Mouse (Mus musculus) E14TG2a.4 (cell line): ENCODE data around the gene Tmem63b.

Experiments
- H3K27me3 ChIP-seq: 2 replicates; pipeline ENCODE4 v1.6.1; 2014; ENCODE audit warnings: low read length, control low read depth; ENCODE audit not compliant: insufficient read depth
- H3K36me3 ChIP-seq: 2 replicates; pipeline ENCODE4 v1.6.1; 2014; ENCODE audit warnings: low read length, control low read depth; ENCODE audit not compliant: insufficient read depth
- H3K4me1 ChIP-seq: replicated peaks from 2 replicates; pipeline ENCODE4 v1.6.1; 2014; ENCODE audit warnings: low read depth, low read length, control low read depth
- H3K4me3 ChIP-seq: replicated peaks from 2 replicates; pipeline ENCODE4 v1.5.1; 2014; ENCODE audit warnings: mild to moderate bottlenecking, low read length
- H3K9me3 ChIP-seq: 2 replicates; pipeline ENCODE4 v1.6.1; 2014; ENCODE audit warnings: low read length, control low read depth
- CTCF ChIP-seq: conservative IDR thresholded peaks from 2 replicates; pipeline ENCODE4 v1.5.1; 2014; ENCODE audit warnings: low read length
- NANOG ChIP-seq: IDR thresholded peaks from 2 replicates; pipeline ENCODE4 v1.6.1; 2014; ENCODE audit warnings: borderline replicate concordance, low read length, mixed read lengths
- POU5F1 ChIP-seq: IDR thresholded peaks from 2 replicates; pipeline ENCODE4 v1.6.1; 2014; ENCODE audit warnings: low read length, borderline replicate concordance

Tmem63b gene

DNA sequence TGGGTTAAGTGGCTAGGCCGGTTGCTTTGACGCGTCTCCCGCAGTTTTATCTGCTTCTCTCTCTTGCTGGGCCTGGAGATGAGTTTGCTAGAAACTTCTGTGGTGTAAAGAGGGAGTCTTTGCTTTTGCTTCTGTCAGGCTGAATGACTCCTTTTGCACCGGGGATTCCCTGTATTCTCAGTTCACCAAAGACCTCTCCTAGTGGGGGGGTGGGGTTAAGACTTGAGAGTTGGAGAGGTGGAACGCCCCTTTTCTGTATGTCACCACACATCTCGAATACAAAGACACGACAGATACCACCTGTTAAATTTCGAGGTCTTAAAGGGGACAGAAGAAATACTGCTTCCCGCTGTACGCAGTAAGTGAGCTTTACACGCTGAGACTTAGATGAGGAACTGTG lies at the start of gene Tmem63b:
TSS of gene Tmem63b (minus strand) at position 190 of the 400 bp plus-strand sequence.
- no peaks in the 10 kb centered on the region for H3K9me3 ChIP-seq
- H3K4me3 ChIP-seq, result peak within 1 kb of the TSS; percentile 93
- H3K4me1 ChIP-seq, result peaks cover 59% of the 10 kb centered on the region
- H3K36me3 ChIP-seq, result peaks cover 4% of the 10 kb centered on the region; the same call in 1 of the 2 replicates
- peaks cover 9% of the 10 kb centered on the region for H3K27me3 ChIP-seq
- TF ChIP-seq POU5F1 (no peak), CTCF (no peak; the same call in 1 of the 2 replicates), NANOG (no peak)

DNA sequence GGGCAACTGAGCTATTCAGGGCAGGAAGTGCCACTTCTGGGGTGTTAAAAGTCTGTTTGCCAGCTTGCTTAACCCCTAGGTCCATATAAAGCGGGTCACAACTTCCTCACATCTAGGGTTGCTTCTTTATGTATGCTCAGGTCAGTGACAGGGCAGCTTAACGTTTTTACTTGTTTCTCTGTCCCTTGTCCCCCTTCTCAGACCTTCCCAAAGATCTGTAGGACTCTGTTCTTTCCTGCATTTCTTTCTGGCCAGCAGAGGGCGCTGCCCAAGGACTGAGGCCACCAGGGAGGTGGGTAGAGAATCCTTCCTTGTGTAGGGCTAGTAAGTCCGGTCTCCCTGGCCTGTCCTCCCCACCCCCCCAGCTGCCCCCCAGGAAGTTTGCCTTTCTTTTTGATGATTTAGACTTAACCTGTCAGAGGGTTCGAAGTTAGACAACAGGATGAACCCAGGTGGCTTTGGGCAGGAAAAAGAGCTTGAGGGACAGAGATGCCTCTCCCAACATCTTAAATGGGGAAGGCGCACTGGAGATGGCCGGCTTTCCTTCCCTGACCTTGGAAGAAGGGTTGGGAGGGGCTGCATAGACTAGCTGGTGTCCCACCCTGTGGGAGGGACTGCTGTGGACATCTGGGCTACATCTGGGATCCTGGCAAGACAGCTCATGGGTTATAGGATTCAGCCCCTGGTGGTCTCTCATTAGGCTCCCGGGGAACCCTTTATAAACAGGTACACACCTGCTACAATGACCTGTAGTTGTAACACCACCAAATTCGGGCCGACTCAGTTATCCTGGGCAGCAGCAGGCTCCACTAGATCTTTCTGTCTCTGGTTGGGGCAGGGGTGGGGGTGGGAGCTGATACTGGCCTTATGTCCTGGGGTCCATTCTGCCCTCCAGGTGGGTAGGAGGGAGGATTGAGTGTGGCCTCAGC lies 48.9 kb upstream of the Tmem63b start:
- Histone ChIP-seq H3K4me3 (peak overlapping the region; percentile 80), H3K9me3 (no peaks in the 10 kb centered on the region), H3K27me3 (peaks cover 18% of the 10 kb centered on the region), H3K4me1 (peaks cover 74% of the 10 kb centered on the region), H3K36me3 (no peaks in the 10 kb centered on the region)
- TF ChIP-seq CTCF (peak; percentile 72), POU5F1 (no peak), NANOG (no peak)

- Histone ChIP-seq H3K36me3 (no peaks in the 10 kb centered on the region), H3K9me3 (no peaks in the 10 kb centered on the region), H3K4me1 (peaks cover 81% of the 10 kb centered on the region), H3K27me3 (peaks cover 20% of the 10 kb centered on the region), H3K4me3 (peak overlapping the region; percentile 80)
- TF ChIP-seq NANOG (no peak), POU5F1 (no peak), CTCF (no peak)
Measured at GRCm38 (mm10) chr17:45734881-45735280, 48.2 kb upstream of the Tmem63b start.

GRCm38 (mm10) chr17:45734333-45734732 lies 47.6 kb upstream of the Tmem63b start:
- TF ChIP-seq POU5F1 (no peak), NANOG (no peak), CTCF (no peak)
- no peaks in the 10 kb centered on the region for H3K36me3 ChIP-seq
- H3K27me3 ChIP-seq, result peaks cover 24% of the 10 kb centered on the region
- peak overlapping the region; percentile 80 for H3K4me3 ChIP-seq
- H3K9me3 ChIP-seq, result no peaks in the 10 kb centered on the region
- H3K4me1 ChIP-seq, result peaks cover 84% of the 10 kb centered on the region

- peak within 1 kb of the TSS; percentile 80 for H3K4me3 ChIP-seq
- H3K27me3 ChIP-seq, result peaks cover 29% of the 10 kb centered on the region
- H3K4me1 ChIP-seq, result peaks cover 84% of the 10 kb centered on the region
- no peaks in the 10 kb centered on the region for H3K36me3 ChIP-seq
- H3K9me3 ChIP-seq, result no peaks in the 10 kb centered on the region
- no peak for TF ChIP-seq CTCF
- no peak for TF ChIP-seq POU5F1
- no peak for TF ChIP-seq NANOG
Measured at GRCm38 (mm10) chr17:45733735-45734301, 47.1 kb upstream of the Tmem63b start, which contains the start of gene 1600014C23Rik. Gene 1600014C23Rik (minus strand): TSS chr17:45733844.

- no peak for TF ChIP-seq NANOG
- Histone ChIP-seq H3K4me3 (peak overlapping the region; percentile 80), H3K27me3 (peaks cover 34% of the 10 kb centered on the region), H3K9me3 (no peaks in the 10 kb centered on the region), H3K36me3 (no peaks in the 10 kb centered on the region), H3K4me1 (peaks cover 89% of the 10 kb centered on the region)
Measured at GRCm38 (mm10) chr17:45733038-45733734, 46.5 kb upstream of the Tmem63b start.

DNA sequence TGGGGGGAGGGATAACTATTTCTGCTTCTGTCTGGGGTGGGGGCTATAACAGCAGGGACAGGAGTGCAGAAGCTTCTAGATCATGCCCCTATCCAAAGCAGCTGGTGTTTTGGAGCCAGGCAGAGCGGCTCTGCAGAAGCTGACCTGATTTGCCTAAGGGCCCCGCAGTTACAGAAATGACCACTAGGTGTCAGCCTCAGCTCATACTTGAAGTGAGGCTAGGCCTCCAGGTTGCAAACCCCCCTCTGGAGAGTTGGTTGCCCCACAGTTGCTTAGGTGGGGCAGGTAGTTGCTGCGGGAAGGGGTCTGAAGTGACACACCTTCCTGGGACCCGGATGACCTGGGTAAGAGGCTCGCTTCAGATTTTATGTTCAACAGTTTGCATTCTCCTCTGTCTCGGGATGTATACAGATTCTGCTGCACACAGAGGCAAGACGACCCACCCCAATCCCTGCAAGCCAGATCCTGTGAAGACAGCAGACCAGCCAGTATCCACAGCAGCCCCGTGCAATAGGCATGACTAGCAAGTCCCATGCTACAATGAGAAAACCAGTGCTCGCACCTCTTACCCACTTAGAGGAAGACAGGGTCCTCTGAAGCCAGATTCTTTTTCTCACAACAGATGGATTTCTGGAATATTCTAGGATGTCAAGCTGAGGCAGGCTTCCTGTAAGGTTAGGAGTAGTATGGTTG lies 44.6 kb upstream of the Tmem63b start:
- no peak overlapping the region for H3K4me3 ChIP-seq
- H3K9me3 ChIP-seq, result no peaks in the 10 kb centered on the region
- peaks cover 87% of the 10 kb centered on the region for H3K4me1 ChIP-seq
- peaks cover 34% of the 10 kb centered on the region for H3K27me3 ChIP-seq
- no peaks in the 10 kb centered on the region for H3K36me3 ChIP-seq
- TF ChIP-seq CTCF (peak; percentile 97), NANOG (no peak)

- Histone ChIP-seq H3K4me3 (no peak overlapping the region), H3K27me3 (peaks cover 34% of the 10 kb centered on the region), H3K9me3 (no peaks in the 10 kb centered on the region), H3K4me1 (peaks cover 87% of the 10 kb centered on the region), H3K36me3 (no peaks in the 10 kb centered on the region)
- TF ChIP-seq POU5F1 (no peak), NANOG (no peak), CTCF (no peak)
Measured at GRCm38 (mm10) chr17:45730696-45731095, 44.0 kb upstream of the Tmem63b start.
